Mouse (Mus musculus): Measurements from ENCODE around the gene Olfr73.
"Not testable (repeated sequence)": the region's sequence is repeated elsewhere in the genome, so short reads cannot be mapped to it uniquely, and the experiment has no call there.

Gene Olfr73

GRCm38 (mm10) chr2:88037599-88037998 is at the start of gene Olfr73:
Gene Olfr73 (minus strand): TSS chr2:88037699.
- no peak for DNase-seq (ENCODE audit: low spot score in 2 of 2)

GRCm38 (mm10) chr2:88071730-88072129 is 34.2 kb upstream of the Olfr73 start, which contains the start of gene Olfr1163:
Gene Olfr1163 (minus strand): TSS chr2:88071830.
- DNase-seq (ENCODE audit: low spot score in 2 of 2), result no peak

- no peak for DNase-seq (ENCODE audit: low spot score in 2 of 2)
Observed at GRCm38 (mm10) chr2:88063587-88063986, 26.1 kb upstream of the Olfr73 start.

- no peak for DNase-seq (ENCODE audit: low spot score in 2 of 2)
Observed at GRCm38 (mm10) chr2:88051029-88051428, 13.5 kb upstream of the Olfr73 start, which contains the start of gene Olfr1162. Gene Olfr1162 (minus strand): TSS chr2:88051129.

GRCm38 (mm10) chr2:88022474-88022873 is 15.0 kb downstream of the Olfr73 start, which contains the start of gene Olfr1161:
Gene Olfr1161 (plus strand): TSS chr2:88022774.
- not testable (repeated sequence) for DNase-seq (ENCODE audit: low spot score in 2 of 2)

GRCm38 (mm10) chr2:88007515-88008318 is 29.8 kb downstream of the Olfr73 start, which contains the start of gene Olfr1160:
Gene Olfr1160 (minus strand): TSS chr2:88008268.
- DNase-seq (ENCODE audit: low spot score in 2 of 2), result no peak

- no peak for DNase-seq (ENCODE audit: low spot score in 2 of 2)
Observed at GRCm38 (mm10) chr2:87989813-87990212, 47.7 kb downstream of the Olfr73 start, which contains the start of gene Olfr1158. Gene Olfr1158 (plus strand): TSS chr2:87990113.

Data from frontal cortex, postnatal 10 days (tissue).